8 mouse cellular contexts compared by ENCODE assay signal in genomic region chr17:9031241-9032141, GRCm38 (mm10). TPM values are rescaled to one million over a fixed set of nuclear protein-coding genes. Genes with fewer than 3 reads are reported as not detected.
A peak's percentile ranks its signal among the peaks of the same experiment; 100 is the strongest.
DNase-seq lines count a peak whose midpoint lies in the region; ATAC-seq and TF ChIP-seq lines count a peak whose summit lies in the region.

No protein-coding gene starts in this region.

- 11% methylated on average over 24 of the region's 24 CpGs for WGBS in hindbrain, postnatal 0 days

- peak; percentile 72 for DNase-seq in R1 (ENCODE audit: low read depth, low spot score)
- DNase-seq in cerebellum, postnatal 25 days = peak; percentile 91 to 94
- DNase-seq in gastrocnemius, adult 2 months = peak; percentile 85
- DNase-seq in hindbrain, postnatal 0 days (ENCODE audit: low spot score) = peak; percentile 95
- peak; percentile 84 to 87 for DNase-seq in left cerebral cortex, adult 18-20 months (ENCODE audit: low spot score in 2 of 2)
- peak; percentile 67 to 82 for DNase-seq in lung, postnatal 4 days
- peak; percentile 89 to 93 for DNase-seq in right cerebral cortex, adult 2 months (ENCODE audit: low spot score in 2 of 2)
- peak; percentile 77 for DNase-seq in urinary bladder, postnatal 14 days (ENCODE audit: low spot score)

- H3K27me3 ChIP-seq in hindbrain, postnatal 0 days (ENCODE audit: insufficient read depth, low read length) = no peaks in the 10 kb centered on the region

- intact Hi-C loops in gastrocnemius, adult 2 months (cut with DNase I) = loop anchor here (2.0 kb wide), 1 partner anchor 113 kb away; no protein-coding TSS in a partner anchor

- peak overlapping the region; percentile 88 for H3K27ac ChIP-seq in gastrocnemius, adult 2 months
- peak overlapping the region; percentile 72 for H3K27ac ChIP-seq in hindbrain, postnatal 0 days

- ATAC-seq in hindbrain, postnatal 0 days = peak; percentile 93

- no peaks in the 10 kb centered on the region for H3K36me3 ChIP-seq in hindbrain, postnatal 0 days (ENCODE audit: insufficient read depth, low read length)

- H3K4me1 ChIP-seq in hindbrain, postnatal 0 days (ENCODE audit: insufficient read depth, low read length) = peaks cover 10% of the 10 kb centered on the region

- H3K4me2 ChIP-seq in hindbrain, postnatal 0 days (ENCODE audit: low read depth, low read length) = peak overlapping the region; percentile 43

- peak overlapping the region; percentile 59 for H3K4me3 ChIP-seq in gastrocnemius, adult 2 months
- H3K4me3 ChIP-seq in hindbrain, postnatal 0 days (ENCODE audit: low read length) = no peak overlapping the region

- no peaks in the 10 kb centered on the region for H3K9me3 ChIP-seq in hindbrain, postnatal 0 days (ENCODE audit: low read length)

- H3K9ac ChIP-seq in hindbrain, postnatal 0 days (replicated peaks; ENCODE audit: low read length) = no peak overlapping the region; the same call in 1 of the 2 replicates

- peak; percentile 95 for TF ChIP-seq CTCF in gastrocnemius, adult 2 months (IDR thresholded peaks at IDR 0.05)
- TF ChIP-seq CTCF in hindbrain, postnatal 0 days (IDR thresholded peaks at IDR 0.05; ENCODE audit: low read depth) = peak; percentile 97

RNA-seq across cellular contexts. Expression of gene 1700010I14Rik, which starts 43.4 kb away (rescaled TPM):
- under 1 TPM; 0.25 to 0.26 TPM for total RNA-seq in gastrocnemius, adult 2 months (2021)
- 0.84 and 2.3 TPM in 2 replicates for total RNA-seq in hindbrain, postnatal 0 days (2014; rRNA removed)
- 2.8 TPM in 2 replicates for polyA plus RNA-seq in hindbrain, postnatal 0 days (2015; fragmentation: Nextera tagmentation; extraction: Ambion mirVana)
- total RNA-seq in left cerebral cortex, adult 18-20 months (2021) = 1 to 10 TPM; 1.5 to 2.1 TPM
